Mouse (Mus musculus) inflammation-experienced regulatory T-cells, adult 6 months (primary cell): ENCODE results near the gene Atp11a. TPM values are rescaled to one million over a fixed set of nuclear protein-coding genes. Genes with fewer than 3 reads are reported as not detected.

Experiments used
- ATAC-seq: one replicate; pipeline ENCODE4 v1.8.0; 2017
- polyA plus RNA-seq, 3 experiments: library from polyadenylated mRNA; unstranded; fragments of 100-300 nt; shearing (Covaris generic); gene quantifications; one replicate each; pipeline ENCODE4 v1.2.1; 2017

Atp11a gene
- polyA plus RNA-seq, 3 experiments from 2014 or later: 4.4 to 8.4 (median 5.9) TPM

- ATAC-seq: peak; percentile 26
These were observed 117.5 kb downstream of the Atp11a start for GRCm38 (mm10) chr8:12874194-12874791.

DNA sequence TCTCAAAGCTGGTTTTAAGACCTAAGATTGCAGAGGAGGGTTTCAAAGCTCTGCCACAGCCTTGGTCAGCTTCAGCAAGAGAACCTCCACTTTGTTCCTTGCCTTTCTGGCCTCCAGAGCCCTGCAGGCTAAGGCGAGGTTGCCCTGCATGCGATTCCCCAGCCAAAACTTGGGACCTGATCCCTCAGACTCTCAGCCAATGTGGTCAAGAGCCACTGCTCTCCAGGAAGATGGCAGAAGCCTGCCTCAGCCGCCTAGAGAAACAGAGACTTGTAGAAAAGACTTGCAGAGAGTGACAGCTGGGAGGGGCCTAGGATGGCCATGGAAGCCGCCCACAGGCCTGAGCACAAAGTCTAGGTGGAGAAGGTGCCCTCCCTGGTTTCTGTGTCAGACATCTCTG lies 118.2 kb downstream of the Atp11a start:
- no peak for ATAC-seq

DNA sequence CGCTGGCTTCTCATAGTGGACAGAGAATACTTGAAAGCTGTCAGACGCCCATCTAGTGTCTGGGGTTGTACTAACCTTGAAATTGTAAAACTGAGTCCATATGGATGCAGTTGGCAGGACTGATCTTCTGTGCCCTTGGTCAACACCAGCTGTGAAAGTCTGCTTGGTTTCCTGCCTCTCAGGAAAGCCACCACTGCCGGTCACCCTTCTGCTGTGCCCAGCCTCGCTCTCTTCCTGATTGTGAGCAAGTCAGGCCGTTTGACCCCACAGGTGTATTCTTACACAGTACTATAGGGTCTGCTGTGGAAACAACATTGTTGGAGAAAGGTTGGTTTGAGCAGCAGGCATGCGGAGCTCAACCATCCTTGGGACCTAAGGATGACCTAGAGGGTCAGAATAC lies 120.3 kb downstream of the Atp11a start:
- no peak for ATAC-seq

GRCm38 (mm10) chr8:12880163-12880562 lies 123.3 kb downstream of the Atp11a start:
- no peak for ATAC-seq

DNA sequence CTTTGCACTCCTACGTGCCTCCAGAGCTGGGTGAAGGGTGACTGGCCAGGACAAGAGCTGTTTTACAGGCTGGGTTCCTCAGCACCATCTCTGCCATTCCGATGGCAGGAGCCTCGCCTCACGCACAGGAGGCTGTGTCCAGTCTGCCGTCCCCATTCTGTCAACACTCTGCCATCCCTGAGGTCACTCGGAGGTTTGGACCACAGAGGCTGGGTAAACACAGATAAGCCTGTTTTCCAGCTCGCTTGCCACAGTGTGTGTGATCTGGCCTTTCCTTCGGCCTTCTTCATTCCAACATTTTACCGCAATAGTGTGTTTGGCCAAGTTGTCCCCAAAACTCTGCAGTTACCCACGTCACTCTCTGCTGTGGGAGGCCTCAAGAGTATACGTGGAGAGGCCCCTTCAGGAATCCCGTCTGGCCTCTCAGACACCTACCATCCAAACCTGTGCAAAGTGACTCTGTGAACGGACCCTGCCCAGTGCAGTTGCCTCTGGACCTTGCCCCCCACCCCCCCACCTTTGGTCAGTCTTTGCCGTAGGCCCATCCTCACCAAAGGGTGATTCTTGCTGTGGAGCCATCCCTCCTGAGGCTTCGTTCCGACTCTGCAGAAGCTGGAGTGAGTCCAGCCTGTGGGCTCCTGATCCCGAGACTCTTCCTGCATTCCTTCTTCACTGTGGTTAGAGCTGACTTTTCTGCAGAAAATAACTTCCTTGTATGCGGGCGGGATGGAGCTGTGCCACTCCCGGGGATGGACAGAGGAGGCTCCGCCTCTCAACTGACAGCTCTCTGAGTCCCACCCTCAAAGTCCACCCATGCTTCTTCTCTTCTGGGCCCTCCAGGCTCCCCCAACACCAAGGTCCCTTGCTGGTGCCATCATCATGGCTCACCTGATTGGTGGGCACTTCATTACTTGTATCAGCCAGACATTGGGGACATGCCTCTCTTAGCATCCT lies 126.5 kb downstream of the Atp11a start:
- no peak for ATAC-seq

- no peak for ATAC-seq
These were observed 131.1 kb downstream of the Atp11a start for GRCm38 (mm10) chr8:12887772-12888435.

DNA sequence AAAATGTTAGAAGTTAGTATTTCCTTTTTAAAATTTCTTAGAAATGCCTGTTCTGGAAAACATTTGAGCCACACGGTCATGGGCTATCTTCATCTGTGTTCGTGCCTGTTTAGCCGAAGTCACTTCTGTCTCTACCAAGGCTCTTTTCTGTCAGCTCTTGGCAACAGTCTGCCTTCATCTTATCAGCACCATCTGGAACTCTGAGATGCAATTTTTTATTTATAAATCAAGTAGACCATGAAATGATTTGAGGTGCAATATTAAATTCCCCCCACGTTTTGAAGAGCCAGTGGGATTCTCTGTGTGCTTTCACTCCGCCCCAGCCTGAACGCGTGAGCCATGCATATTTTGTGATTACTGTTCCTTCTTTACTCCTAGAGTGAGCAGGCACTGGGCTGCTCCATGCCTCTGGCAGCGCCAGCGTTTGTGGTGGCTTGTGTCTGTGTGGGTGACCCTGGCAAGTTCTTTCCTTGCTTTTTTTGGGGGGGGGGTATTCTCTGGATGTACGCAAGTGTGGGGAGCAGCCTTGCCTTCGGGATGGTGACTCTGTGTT lies 132.3 kb downstream of the Atp11a start:
- ATAC-seq: no peak

DNA sequence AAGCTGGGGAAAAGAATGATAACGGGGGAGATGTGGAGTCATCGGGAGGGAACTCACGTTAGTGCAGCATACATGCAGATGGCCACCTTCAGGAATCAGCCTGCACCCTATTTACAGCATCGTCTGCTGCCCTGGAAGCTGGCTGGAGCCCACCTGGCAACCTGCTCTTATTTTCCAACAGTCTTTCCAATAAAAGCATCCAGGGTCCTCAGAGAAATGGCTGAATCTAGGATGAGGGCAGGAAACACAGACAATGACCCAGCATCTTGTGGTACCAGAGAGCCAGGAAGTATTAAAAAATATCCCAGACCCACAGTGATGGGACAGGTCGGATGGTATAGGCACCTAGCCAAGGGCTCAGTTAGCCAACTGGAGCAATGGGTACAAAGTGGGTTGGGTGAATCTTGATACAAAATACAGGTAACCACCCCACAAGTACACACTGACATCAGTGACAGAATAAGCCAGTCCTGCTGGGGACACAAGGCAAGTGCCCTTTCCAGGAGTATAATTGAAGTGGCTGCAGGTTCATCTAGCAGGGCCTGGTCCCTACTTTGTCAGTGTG lies 136.2 kb downstream of the Atp11a start:
- ATAC-seq: no peak

DNA sequence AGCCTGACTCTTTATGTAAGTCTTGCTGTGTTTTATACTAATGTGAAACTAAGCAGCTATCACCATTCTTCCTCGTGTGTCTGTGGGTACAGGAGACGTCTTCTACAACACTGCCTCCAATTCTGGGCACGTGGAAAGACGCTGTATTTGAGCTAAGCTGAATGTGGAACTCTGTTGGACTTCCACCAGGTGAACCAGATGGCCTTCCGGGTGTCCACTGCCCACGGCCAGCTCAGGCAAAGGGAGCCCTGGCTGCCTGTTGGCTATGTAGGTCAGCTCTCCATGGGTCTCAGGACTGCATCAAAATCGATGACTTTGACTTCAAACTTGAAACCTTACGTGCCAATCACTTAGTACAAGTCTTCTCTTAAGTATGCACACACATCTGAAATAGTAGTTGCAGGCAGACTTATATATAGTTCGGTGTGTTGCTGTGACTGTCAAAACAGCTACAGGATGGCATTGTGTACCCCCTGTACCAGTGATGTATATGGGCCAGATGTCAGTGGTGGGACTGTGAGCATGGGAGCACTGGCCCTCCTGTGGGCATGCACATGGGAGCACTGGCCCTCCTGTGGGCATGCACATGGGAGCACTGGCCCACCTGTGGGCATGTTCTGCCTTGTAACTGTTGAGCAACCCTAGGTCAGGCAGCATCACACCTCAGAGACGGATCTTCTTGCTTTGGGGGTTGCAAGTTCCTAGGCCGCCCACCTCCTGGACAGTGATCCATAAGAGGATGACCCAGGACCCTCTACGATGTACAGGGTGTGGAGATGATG lies 137.2 kb downstream of the Atp11a start:
- ATAC-seq: no peak

DNA sequence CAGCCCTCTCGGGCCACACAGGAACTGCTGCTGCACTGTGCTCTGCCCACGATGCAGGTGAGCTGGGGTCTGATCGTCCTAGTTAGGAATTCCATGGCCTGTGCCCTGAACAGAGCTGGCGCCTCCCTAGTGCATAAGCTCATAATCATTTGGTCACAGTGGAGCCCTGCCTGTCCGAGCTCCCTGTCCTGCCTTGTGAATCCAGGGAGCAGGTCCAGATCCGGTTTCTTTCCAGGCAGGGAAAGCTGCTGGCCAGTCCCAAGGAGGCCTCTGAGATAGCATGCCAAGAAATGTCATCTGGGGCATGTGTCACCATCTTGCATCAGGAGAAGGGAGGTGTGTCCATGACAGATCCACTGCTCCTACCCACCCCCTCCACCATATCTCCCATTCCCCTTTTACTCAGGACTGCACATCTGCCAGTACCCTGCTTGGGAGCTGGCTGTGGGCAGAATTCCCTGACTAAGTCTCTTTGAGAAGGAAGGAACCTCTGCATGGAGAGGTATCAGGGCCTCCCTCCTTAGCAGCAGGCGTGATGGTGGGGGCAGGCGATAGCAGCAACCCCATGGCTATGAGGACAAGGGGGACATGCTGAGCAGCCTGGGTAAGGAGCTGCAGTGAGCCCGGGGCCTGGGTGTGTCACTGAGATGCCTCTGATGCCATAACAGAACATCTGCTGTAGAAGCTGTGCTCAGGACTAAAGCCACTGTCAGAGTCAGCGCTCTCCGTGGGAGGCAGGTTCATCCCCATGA lies 138.1 kb downstream of the Atp11a start:
- no peak for ATAC-seq

GRCm38 (mm10) chr8:12895535-12896150 lies 138.8 kb downstream of the Atp11a start:
- ATAC-seq: no peak

DNA sequence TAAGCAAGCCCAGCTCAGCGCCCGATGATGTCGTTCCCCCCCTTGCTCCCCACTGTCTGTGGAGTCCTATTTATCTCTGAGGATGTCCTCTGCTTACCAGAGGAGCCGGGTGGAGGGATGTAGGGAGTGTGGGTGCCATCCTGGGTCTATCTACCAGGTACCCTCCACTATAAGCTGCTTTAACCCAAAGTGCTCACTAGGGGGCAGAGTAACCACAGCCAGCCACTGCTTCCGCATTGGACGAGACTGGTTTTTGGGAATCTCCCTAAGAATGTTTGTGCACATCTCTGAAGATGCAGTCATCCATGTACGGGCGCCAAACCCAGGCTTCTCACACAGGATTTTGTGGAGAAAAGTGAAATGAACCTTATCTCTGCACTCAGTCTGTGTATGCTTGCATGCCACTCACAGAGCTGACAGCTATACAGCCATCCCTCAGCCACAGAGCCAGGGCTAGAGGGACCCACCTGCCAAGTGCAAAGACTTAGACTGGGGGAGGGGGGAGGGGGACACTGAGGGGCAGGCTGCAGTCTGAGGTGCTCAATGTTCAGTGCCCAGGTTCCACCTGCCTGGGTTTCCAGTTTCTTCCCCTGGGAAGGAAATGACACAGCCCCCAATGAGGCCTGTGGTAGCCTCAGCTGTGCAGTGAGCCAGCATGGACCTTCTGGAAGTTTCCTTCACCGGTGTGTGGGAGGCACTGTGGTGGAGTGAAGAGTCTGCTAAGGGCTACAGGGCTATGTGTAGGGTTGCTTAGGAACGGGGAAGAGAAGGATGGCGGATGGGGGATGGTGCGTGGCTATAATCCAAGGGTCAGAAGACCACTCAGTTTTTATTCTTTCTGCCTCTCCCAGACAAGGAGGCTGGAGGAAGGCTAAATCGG lies 139.9 kb downstream of the Atp11a start:
- peak; percentile 41 for ATAC-seq

GRCm38 (mm10) chr8:12897815-12898214 lies 141.0 kb downstream of the Atp11a start:
- ATAC-seq: no peak

- no peak for ATAC-seq
These were observed 147.1 kb downstream of the Atp11a start for GRCm38 (mm10) chr8:12903790-12904415.

GRCm38 (mm10) chr8:12905122-12905521 lies 148.3 kb downstream of the Atp11a start:
- no peak for ATAC-seq

GRCm38 (mm10) chr8:12905599-12906321 lies 148.9 kb downstream of the Atp11a start:
- ATAC-seq: no peak

- ATAC-seq: no peak
These were observed 149.8 kb downstream of the Atp11a start for GRCm38 (mm10) chr8:12906597-12906996.

GRCm38 (mm10) chr8:12907730-12908129 lies 150.9 kb downstream of the Atp11a start:
- ATAC-seq: no peak
